Mouse (Mus musculus) heart, embryonic 16.5 days (tissue): Measurements from ENCODE around the gene Nfkbia. TPM values are rescaled to one million over a fixed set of nuclear protein-coding genes. Genes with fewer than 3 reads are reported as not detected.

ENCODE experiments used
- ATAC-seq: fragments of 200-750 bp; cut with Nextera tagmentation; replicated peaks from 2 replicates; pipeline ENCODE4 v1.8.0; 2017; ENCODE audit warnings: moderate number of reproducible peaks; ENCODE audit not compliant: insufficient read depth, low FRiP score; ENCODE audit errors: extremely low read depth
- H3K27ac ChIP-seq: fragments of 300-500 bp; sonication (generic); 2 replicates; pipeline ENCODE4 v1.5.1; 2014; ENCODE audit warnings: mild to moderate bottlenecking, low read length, control low read depth, moderate library complexity
- H3K27me3 ChIP-seq: fragments of 300-500 bp; sonication (generic); 2 replicates; pipeline ENCODE4 v1.6.1; 2014; ENCODE audit warnings: low read length, mixed read lengths; ENCODE audit not compliant: control insufficient read depth, insufficient read depth
- H3K36me3 ChIP-seq: fragments of 300-500 bp; sonication (generic); 2 replicates; pipeline ENCODE4 v1.6.1; 2014; ENCODE audit not compliant: control insufficient read depth, insufficient read depth
- H3K4me1 ChIP-seq: fragments of 300-500 bp; sonication (generic); 2 replicates; pipeline ENCODE4 v1.6.1; 2014; ENCODE audit warnings: low read length, mixed read lengths; ENCODE audit not compliant: control insufficient read depth, insufficient read depth
- H3K4me2 ChIP-seq: fragments of 300-500 bp; sonication (generic); 2 replicates; pipeline ENCODE4 v1.6.1; 2014; ENCODE audit warnings: low read depth, mild to moderate bottlenecking, control low read depth, low read length
- H3K4me3 ChIP-seq: fragments of 300-500 bp; sonication (generic); 2 replicates; pipeline ENCODE4 v1.5.1; 2014; ENCODE audit warnings: mild to moderate bottlenecking, control low read depth, low read length
- H3K9ac ChIP-seq: fragments of 300-500 bp; sonication (generic); 2 replicates; pipeline ENCODE4 v1.6.1; 2014; ENCODE audit warnings: low read length, control low read depth
- H3K9me3 ChIP-seq: fragments of 300-500 bp; sonication (generic); replicated peaks from 2 replicates; pipeline ENCODE4 v1.6.1; 2016; ENCODE audit warnings: low read length; ENCODE audit not compliant: control insufficient read depth
- WGBS: fragments of 180-500 bp; shearing (Covaris S2); extraction: QIAGEN DNeasy Blood & Tissue Kit; methylation state at CpG from one replicate; pipeline ENCODE4 v1.1.7; 2014; 5-methylcytosine and 5-hydroxymethylcytosine counted together
- polyA plus RNA-seq: library from polyadenylated mRNA; unstranded; fragments of >200 nt; fragmentation: Nextera tagmentation; extraction: Ambion mirVana; gene quantifications from 2 replicates; pipeline ENCODE4 v1.2.1, GENCODE M21; 2015

Nfkbia gene
- polyA plus RNA-seq, 1 experiment from 2014 or later: 85.9 TPM

DNA sequence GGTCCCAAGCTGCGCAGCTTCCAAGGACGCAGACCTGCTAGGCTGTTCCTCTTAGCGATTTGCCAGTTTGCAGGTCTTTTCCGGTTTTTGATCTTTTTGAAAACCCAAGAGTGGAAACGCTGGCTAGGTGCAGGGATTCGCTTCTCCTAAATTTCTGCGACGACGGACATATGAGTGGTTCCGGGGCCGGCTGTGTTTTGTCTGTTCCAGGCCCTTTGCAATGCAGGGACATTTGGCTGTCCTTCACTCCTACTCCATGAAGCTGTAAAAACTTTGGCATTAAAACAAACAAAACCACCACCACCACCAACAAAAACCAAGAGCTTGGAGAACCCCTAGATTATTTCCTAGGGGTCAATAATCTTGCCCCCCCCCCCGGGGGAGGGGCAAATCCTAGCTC is 494 bp upstream of the Nfkbia start:
- WGBS: 2% methylated on average over 12 of the region's 12 CpGs
- H3K4me1 ChIP-seq: peaks cover 24% of the 10 kb centered on the region
- no peak for ATAC-seq
- H3K4me2 ChIP-seq: peak overlapping the region; percentile 78
- no peaks in the 10 kb centered on the region for H3K9me3 ChIP-seq
- H3K4me3 ChIP-seq: peak overlapping the region; percentile 81
- peak overlapping the region; percentile 100 for H3K27ac ChIP-seq
- peaks cover 31% of the 10 kb centered on the region for H3K36me3 ChIP-seq
- no peaks in the 10 kb centered on the region for H3K27me3 ChIP-seq
- peak overlapping the region; percentile 97 for H3K9ac ChIP-seq

- Histone ChIP-seq H3K27ac (peak overlapping the region; percentile 100), H3K4me3 (peak overlapping the region; percentile 81)
Measured at GRCm38 (mm10) chr12:55491516-55492183, 797 bp downstream of the Nfkbia start.

DNA sequence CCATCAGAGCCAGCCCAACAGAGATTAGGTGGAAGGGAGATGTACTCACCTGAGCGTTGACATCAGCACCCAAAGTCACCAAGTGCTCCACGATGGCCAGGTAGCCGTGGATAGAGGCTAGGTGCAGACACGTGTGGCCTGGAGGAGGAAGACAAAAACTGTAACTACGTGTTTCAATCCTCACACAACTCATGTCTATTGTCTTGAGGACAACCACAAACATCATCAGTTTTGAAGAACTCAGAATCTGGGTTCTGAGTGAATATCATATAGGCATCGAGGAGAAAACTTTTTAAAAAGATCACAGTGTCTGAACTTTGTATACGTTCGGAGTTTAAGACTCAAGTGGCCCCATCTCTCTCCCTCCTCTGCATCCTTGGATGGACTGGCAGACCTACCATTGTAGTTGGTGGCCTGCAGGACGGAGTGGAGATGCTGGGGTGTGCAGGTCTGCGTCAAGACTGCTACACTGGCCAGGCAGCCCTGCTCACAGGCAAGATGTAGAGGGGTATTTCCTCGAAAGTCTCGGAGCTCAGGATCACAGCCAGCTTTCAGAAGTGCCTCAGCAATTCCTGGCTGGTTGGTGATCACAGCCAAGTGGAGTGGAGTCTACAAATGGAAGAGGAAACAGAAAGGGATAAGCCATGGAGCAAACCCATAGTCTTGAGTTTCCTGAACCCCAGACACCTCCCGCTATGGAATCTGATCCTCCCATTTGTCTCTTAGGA is 1.6 kb downstream of the Nfkbia start:
- no peak for ATAC-seq
- WGBS: 59% methylated on average over 13 of the region's 13 CpGs

More at GRCm38 (mm10) chr12:55491516-55492183, 797 bp downstream of the Nfkbia start:
- peak; percentile 86 for ATAC-seq
- under 1% methylated on average over 44 of the region's 57 CpGs for WGBS
- no peaks in the 10 kb centered on the region for H3K9me3 ChIP-seq
- H3K36me3 ChIP-seq: peaks cover 31% of the 10 kb centered on the region
- H3K9ac ChIP-seq: peak overlapping the region; percentile 97
- peaks cover 24% of the 10 kb centered on the region for H3K4me1 ChIP-seq
- peak overlapping the region; percentile 90 for H3K4me2 ChIP-seq
- no peaks in the 10 kb centered on the region for H3K27me3 ChIP-seq

GRCm38 (mm10) chr12:55489986-55490721 is 2.3 kb downstream of the Nfkbia start:
- H3K27ac ChIP-seq: peak overlapping the region; percentile 91
- peak overlapping the region; percentile 81 for H3K4me3 ChIP-seq
- H3K36me3 ChIP-seq: peaks cover 31% of the 10 kb centered on the region
- peaks cover 24% of the 10 kb centered on the region for H3K4me1 ChIP-seq
- peak overlapping the region; percentile 90 for H3K4me2 ChIP-seq
- ATAC-seq: no peak
- no peaks in the 10 kb centered on the region for H3K27me3 ChIP-seq
- no peaks in the 10 kb centered on the region for H3K9me3 ChIP-seq
- peak overlapping the region; percentile 85 for H3K9ac ChIP-seq
- WGBS: 79% methylated on average over 14 of the region's 14 CpGs

More for the DNA sequence above, 1.6 kb downstream of the Nfkbia start:
- Histone ChIP-seq H3K4me1 (peaks cover 24% of the 10 kb centered on the region), H3K27ac (peak overlapping the region; percentile 91), H3K36me3 (peaks cover 31% of the 10 kb centered on the region), H3K9me3 (no peaks in the 10 kb centered on the region), H3K4me3 (peak overlapping the region; percentile 81), H3K9ac (peak overlapping the region; percentile 85), H3K27me3 (no peaks in the 10 kb centered on the region), H3K4me2 (peak overlapping the region; percentile 90)

GRCm38 (mm10) chr12:55488661-55489447 is 3.6 kb downstream of the Nfkbia start:
- H3K4me2 ChIP-seq: peak overlapping the region; percentile 90
- H3K4me3 ChIP-seq: peak overlapping the region; percentile 4; the same call in 1 of the 2 replicates
- H3K9ac ChIP-seq: no peak overlapping the region
- H3K27me3 ChIP-seq: no peaks in the 10 kb centered on the region
- ATAC-seq: no peak
- WGBS: 73% methylated on average over 13 of the region's 13 CpGs
- H3K27ac ChIP-seq: peak overlapping the region; percentile 24
- no peaks in the 10 kb centered on the region for H3K9me3 ChIP-seq
- peaks cover 24% of the 10 kb centered on the region for H3K4me1 ChIP-seq
- H3K36me3 ChIP-seq: peaks cover 31% of the 10 kb centered on the region

DNA sequence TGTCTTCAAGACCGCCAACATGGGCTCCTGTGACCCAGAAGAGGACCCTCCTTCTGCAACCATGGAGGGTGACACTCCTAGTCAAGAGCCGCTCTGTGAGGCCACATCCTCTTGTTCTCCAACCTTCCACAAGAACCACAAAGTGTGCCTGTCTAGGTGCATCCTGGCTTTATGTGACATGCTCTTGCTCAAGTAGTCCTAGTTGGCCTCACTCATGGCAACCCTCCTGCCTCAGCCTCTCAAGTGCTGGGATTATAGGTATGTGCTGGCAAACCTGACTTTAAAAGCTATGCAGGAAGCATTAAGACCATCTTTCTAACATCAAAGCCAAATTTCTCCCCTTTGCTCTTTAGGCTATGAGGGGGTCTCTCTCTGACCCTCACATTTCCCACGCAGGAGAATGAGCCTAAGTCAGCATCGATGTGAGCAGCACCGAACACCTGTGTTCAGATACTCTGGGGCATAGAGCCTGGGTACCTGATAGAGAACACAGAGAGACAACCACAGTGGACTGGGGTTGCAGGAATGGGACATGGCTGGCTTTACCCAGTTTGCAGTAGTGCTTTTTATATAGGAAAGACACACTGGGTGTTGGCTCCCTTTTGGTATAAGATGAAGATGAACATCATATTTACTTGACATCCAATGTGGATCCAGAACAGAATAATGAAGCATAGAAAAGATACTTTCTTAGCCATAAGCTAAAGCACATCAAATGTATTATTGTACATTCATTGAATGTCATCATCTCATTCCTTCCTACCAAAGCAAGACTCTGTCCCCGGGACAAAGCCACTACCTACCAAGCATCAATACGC is 4.4 kb downstream of the Nfkbia start:
- Histone ChIP-seq H3K9ac (no peak overlapping the region), H3K4me2 (no peak overlapping the region), H3K27me3 (no peaks in the 10 kb centered on the region), H3K4me3 (no peak overlapping the region), H3K9me3 (no peaks in the 10 kb centered on the region), H3K4me1 (peaks cover 18% of the 10 kb centered on the region), H3K27ac (peak overlapping the region; percentile 24; the same call in 1 of the 2 replicates), H3K36me3 (peaks cover 31% of the 10 kb centered on the region)
- 95% methylated on average over 7 of the region's 7 CpGs for WGBS
- no peak for ATAC-seq

- Histone ChIP-seq H3K27me3 (no peaks in the 10 kb centered on the region), H3K27ac (peak overlapping the region; percentile 25; the same call in 1 of the 2 replicates), H3K4me1 (peaks cover 16% of the 10 kb centered on the region), H3K9me3 (no peaks in the 10 kb centered on the region), H3K9ac (no peak overlapping the region), H3K4me2 (no peak overlapping the region), H3K4me3 (no peak overlapping the region), H3K36me3 (peaks cover 31% of the 10 kb centered on the region)
- ATAC-seq: no peak
- WGBS: 64% methylated on average over 18 of the region's 18 CpGs
Measured at GRCm38 (mm10) chr12:55486923-55487674, 5.3 kb downstream of the Nfkbia start.
